ENCODE assay signal across 11 mouse cellular contexts in the genomic region with DNA sequence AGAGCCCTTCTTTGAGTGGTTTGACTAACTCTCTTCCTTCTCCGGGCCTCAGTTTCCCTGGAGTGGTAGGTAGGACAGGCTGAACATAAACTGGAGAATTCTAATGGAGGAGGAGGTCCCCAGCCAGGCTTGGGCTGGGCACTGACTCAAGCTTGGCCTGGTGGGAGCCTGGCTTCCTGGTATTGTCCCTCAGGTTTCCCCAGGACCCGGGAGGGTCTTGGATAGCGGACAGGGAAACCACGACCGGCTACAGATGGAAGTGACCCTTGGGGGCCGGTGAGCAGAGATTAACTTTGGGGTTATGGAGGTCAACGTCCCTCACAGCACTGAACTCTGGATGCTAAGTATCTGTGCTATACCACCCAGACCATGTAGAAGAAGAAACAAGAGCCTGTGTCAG. TPM values are rescaled to one million over a fixed set of nuclear protein-coding genes. Genes with fewer than 3 reads are reported as not detected.
DNase-seq lines count a peak whose midpoint lies in the region; ATAC-seq and TF ChIP-seq lines count a peak whose summit lies in the region.
"Had no signal": no experiment of that assay in that cellular context is flagged by ENCODE, and none has a peak within 500 bp of the region (broad histone marks: within the 10 kb centered on the region; RNA-seq: fewer than 3 reads in every experiment).

No protein-coding gene starts in this region.

- no peak overlapping the region for H3K9ac ChIP-seq in limb, embryonic 15.5 days
- H3K9ac ChIP-seq in heart, embryonic 14.5 days (ENCODE audit: low read length): peak overlapping the region; percentile 66
- H3K9ac ChIP-seq in liver, postnatal 0 days (replicated peaks): peak overlapping the region; percentile 44

- no peak overlapping the region for H3K4me3 ChIP-seq in limb, embryonic 15.5 days
- no peak overlapping the region for H3K4me3 ChIP-seq in limb, embryonic 10.5 days
- H3K4me3 ChIP-seq in heart, embryonic 14.5 days (ENCODE audit: control insufficient read depth in 1 of 2, insufficient read depth in 1 of 2, low read depth in 1 of 2, low read length in 2 of 2): no peak overlapping the region
- no peak overlapping the region for H3K4me3 ChIP-seq in liver, postnatal 0 days (ENCODE audit: low read depth, low read length)

- TF ChIP-seq EP300 in liver, postnatal 0 days (IDR thresholded peaks at IDR 0.05; ENCODE audit: low read depth): no peak

- peaks cover 73% of the 10 kb centered on the region for H3K4me1 ChIP-seq in limb, embryonic 15.5 days
- peaks cover 35% of the 10 kb centered on the region for H3K4me1 ChIP-seq in limb, embryonic 10.5 days
- H3K4me1 ChIP-seq in heart, embryonic 14.5 days (ENCODE audit: control insufficient read depth in 2 of 2, insufficient read depth in 2 of 2, low read length in 2 of 2): peaks cover 56 to 79% of the 10 kb centered on the region in 2 experiments
- H3K4me1 ChIP-seq in liver, postnatal 0 days (ENCODE audit: insufficient read depth): peaks cover 60% of the 10 kb centered on the region

- no peak for TF ChIP-seq CTCF in liver, postnatal 0 days (IDR thresholded peaks at IDR 0.05; ENCODE audit: low read depth)

- H3K4me2 ChIP-seq in limb, embryonic 15.5 days: no peak overlapping the region
- peak overlapping the region; percentile 27 for H3K4me2 ChIP-seq in heart, embryonic 14.5 days (ENCODE audit: low read length)
- H3K4me2 ChIP-seq in liver, postnatal 0 days (ENCODE audit: low read depth, low read length): peak overlapping the region; percentile 87

- intact Hi-C loops in left cerebral cortex, postnatal 4 days (cut with DNase I): no loop called here

- DNase-seq in limb, embryonic 10.5 days (ENCODE audit: low spot score): no peak
- peak; percentile 54 to 71 for DNase-seq in heart, adult 18-20 months
- DNase-seq in liver, postnatal 0 days: no peak
- DNase-seq in ovary, adult 18-20 months (ENCODE audit: low spot score): no peak
- DNase-seq in thymus, adult 18-20 months: no peak
- DNase-seq in left cerebral cortex, postnatal 4 days: no peak
- DNase-seq: adrenal gland, adult 2 months; gastrocnemius, postnatal 10 days; kidney, adult 9 months had no signal

- H3K27me3 ChIP-seq in limb, embryonic 15.5 days: peaks cover 8% of the 10 kb centered on the region
- peaks cover 28% of the 10 kb centered on the region for H3K27me3 ChIP-seq in limb, embryonic 10.5 days (ENCODE audit: low read depth, poor library complexity, severe bottlenecking)
- no peaks in the 10 kb centered on the region for H3K27me3 ChIP-seq in heart, embryonic 14.5 days (ENCODE audit: control insufficient read depth, insufficient read depth, low read length)
- no peaks in the 10 kb centered on the region for H3K27me3 ChIP-seq in liver, postnatal 0 days (ENCODE audit: insufficient read depth, low read length)

- no peaks in the 10 kb centered on the region for H3K9me3 ChIP-seq in limb, embryonic 15.5 days
- H3K9me3 ChIP-seq in limb, embryonic 10.5 days (replicated peaks): no peaks in the 10 kb centered on the region
- no peaks in the 10 kb centered on the region for H3K9me3 ChIP-seq in heart, embryonic 14.5 days (ENCODE audit: control insufficient read depth, low read length)
- H3K9me3 ChIP-seq in liver, postnatal 0 days (ENCODE audit: low read length): no peaks in the 10 kb centered on the region

- no peaks in the 10 kb centered on the region for H3K36me3 ChIP-seq in limb, embryonic 15.5 days
- no peaks in the 10 kb centered on the region for H3K36me3 ChIP-seq in limb, embryonic 10.5 days
- H3K36me3 ChIP-seq in heart, embryonic 14.5 days (ENCODE audit: control insufficient read depth, insufficient read depth, low read length): peaks cover 59% of the 10 kb centered on the region
- peaks cover 55% of the 10 kb centered on the region for H3K36me3 ChIP-seq in liver, postnatal 0 days (replicated peaks; ENCODE audit: insufficient read depth, low read length)

- H3K27ac ChIP-seq in limb, embryonic 15.5 days: peak overlapping the region; percentile 13; the same call in 1 of the 2 replicates
- no peak overlapping the region for H3K27ac ChIP-seq in limb, embryonic 10.5 days
- peak overlapping the region; percentile 81 to 99 for H3K27ac ChIP-seq in heart, embryonic 14.5 days (replicated peaks in 1 of 2; ENCODE audit: control insufficient read depth in 1 of 2, insufficient read depth in 1 of 2, low read depth in 2 of 2, low read length in 2 of 2)
- H3K27ac ChIP-seq in liver, postnatal 0 days (ENCODE audit: low read depth): peak overlapping the region; percentile 88

- 70% methylated on average over 7 of the region's 7 CpGs for WGBS in limb, embryonic 15.5 days
- WGBS in limb, embryonic 10.5 days: 88% methylated on average over 7 of the region's 7 CpGs
- WGBS in heart, embryonic 14.5 days: 54% methylated on average over 7 of the region's 7 CpGs
- WGBS in liver, postnatal 0 days (ENCODE audit: insufficient replicate concordance): 56% methylated on average over 7 of the region's 7 CpGs

- no peak for ATAC-seq in limb, embryonic 15.5 days (ENCODE audit: insufficient number of reproducible peaks, low FRiP score, low TSS enrichment, low read depth)
- no peak for ATAC-seq in heart, embryonic 14.5 days (ENCODE audit: insufficient number of reproducible peaks, insufficient read depth, low FRiP score, low read depth)
- ATAC-seq in liver, postnatal 0 days: no peak

RNA-seq across cellular contexts. Expression of a gene that starts 5.0 kb away (rescaled TPM):
- polyA plus RNA-seq in limb, embryonic 15.5 days (2015; fragmentation: Nextera tagmentation; extraction: Ambion mirVana): 13.3 and 18.1 TPM in 2 replicates
- 3.7 and 5.5 TPM in 2 replicates for polyA plus RNA-seq in limb, embryonic 10.5 days (2016; fragmentation: Nextera tagmentation; extraction: Ambion mirVana)
- 100 to 1,000 TPM; 247 to 266 TPM for total RNA-seq in heart, adult 18-20 months (2021)
- 140 and 160 TPM in 2 replicates for polyA plus RNA-seq in heart, embryonic 14.5 days (2014; fragmentation: Nextera tagmentation; extraction: Ambion mirVana)
- 44.4 and 59.7 TPM in 2 replicates for polyA plus RNA-seq in liver, postnatal 0 days (2015; fragmentation: Nextera tagmentation; extraction: Ambion mirVana)
- 1 to 10 TPM; 7.0 to 9.7 TPM for total RNA-seq in left cerebral cortex, postnatal 4 days (2021)

Comparison
In these comparisons a context has a peak if more than half of its experiments do, and no peak if none do; other contexts are left out.
1. DNase-seq: peak in heart, adult 18-20 months (2 of 2); none in limb, embryonic 10.5 days (single experiment), liver, postnatal 0 days (single experiment), ovary, adult 18-20 months (single experiment), thymus, adult 18-20 months (0 of 2) and left cerebral cortex, postnatal 4 days (single experiment).